Mouse (Mus musculus) embryo, embryonic 11.5 days (tissue): ENCODE results near the gene AI661453.
"Not testable (repeated sequence)": the region's sequence is repeated elsewhere in the genome, so short reads cannot be mapped to it uniquely, and the experiment has no call there.

ENCODE experiments used
- DNase-seq: peaks from one replicate; pipeline ENCODE4 v3.0.0-alpha.2; 2012; ENCODE audit warnings: low read depth, low spot score

The AI661453 gene

GRCm38 (mm10) chr17:47436156-47436906 is at the start of gene AI661453:
Gene AI661453 (plus strand): TSS chr17:47436615.
- no peak for DNase-seq

- peak; percentile 26 for DNase-seq
Observed at GRCm38 (mm10) chr17:47386649-47387048, 49.8 kb upstream of the AI661453 start.

GRCm38 (mm10) chr17:47394223-47394869 is 42.1 kb upstream of the AI661453 start:
- no peak for DNase-seq

- peak; percentile 26 for DNase-seq
Observed at GRCm38 (mm10) chr17:47395376-47395913, 41.0 kb upstream of the AI661453 start.

- no peak for DNase-seq
Observed at GRCm38 (mm10) chr17:47399091-47399490, 37.3 kb upstream of the AI661453 start.

GRCm38 (mm10) chr17:47400451-47400850 is 36.0 kb upstream of the AI661453 start, which contains the start of gene Guca1a:
Gene Guca1a (minus strand): TSS chr17:47400584.
- no peak for DNase-seq

GRCm38 (mm10) chr17:47407717-47408557 is 28.5 kb upstream of the AI661453 start:
- DNase-seq: no peak

GRCm38 (mm10) chr17:47408558-47408898 is 27.9 kb upstream of the AI661453 start:
- peak; percentile 37 for DNase-seq

GRCm38 (mm10) chr17:47409897-47410861 is 26.2 kb upstream of the AI661453 start:
- not testable (repeated sequence) for DNase-seq

GRCm38 (mm10) chr17:47420195-47420594 is 16.2 kb upstream of the AI661453 start:
- no peak for DNase-seq

GRCm38 (mm10) chr17:47421566-47421965 is 14.8 kb upstream of the AI661453 start:
- no peak for DNase-seq

GRCm38 (mm10) chr17:47422616-47423015 is 13.8 kb upstream of the AI661453 start:
- not testable (repeated sequence) for DNase-seq

GRCm38 (mm10) chr17:47424186-47424585 is 12.2 kb upstream of the AI661453 start:
- no peak for DNase-seq

GRCm38 (mm10) chr17:47427316-47427715 is 9.1 kb upstream of the AI661453 start:
- no peak for DNase-seq

- no peak for DNase-seq
Observed at GRCm38 (mm10) chr17:47428831-47429304, 7.5 kb upstream of the AI661453 start.

GRCm38 (mm10) chr17:47430815-47431214 is 5.6 kb upstream of the AI661453 start:
- no peak for DNase-seq

GRCm38 (mm10) chr17:47436907-47437547 is 612 bp downstream of the AI661453 start, which contains the start of gene 1700001C19Rik:
Gene 1700001C19Rik (minus strand): TSS chr17:47437376.
- no peak for DNase-seq

GRCm38 (mm10) chr17:47438611-47439010 is 2.2 kb downstream of the AI661453 start:
- no peak for DNase-seq

GRCm38 (mm10) chr17:47439396-47440028 is 3.1 kb downstream of the AI661453 start:
- no peak for DNase-seq
